ENCODE assay signal across 8 mouse cellular contexts in genomic region chr6:124542284-124542683, GRCm38 (mm10). TPM values are rescaled to one million over a fixed set of nuclear protein-coding genes. Genes with fewer than 3 reads are reported as not detected.
DNase-seq lines count a peak whose midpoint lies in the region; ATAC-seq lines count a peak whose summit lies in the region.
"Not testable (repeated sequence)": the region's sequence is repeated elsewhere in the genome, so short reads cannot be mapped to it uniquely, and the experiment has no call there.

C1s1 (minus strand) TSS chr6:124542359.

- WGBS in hindbrain, embryonic 11.5 days = 4% methylated on average over 1 of the region's 1 CpGs

- H3K27ac ChIP-seq in hindbrain, embryonic 11.5 days (ENCODE audit: low read depth, low read length) = not testable (repeated sequence)

- H3K9me3 ChIP-seq in hindbrain, embryonic 11.5 days (ENCODE audit: control insufficient read depth, low read length) = not testable (repeated sequence)

- not testable (repeated sequence) for ATAC-seq in hindbrain, embryonic 11.5 days (ENCODE audit: low FRiP score)

- not testable (repeated sequence) for H3K36me3 ChIP-seq in hindbrain, embryonic 11.5 days (ENCODE audit: control insufficient read depth, insufficient read depth, low read length)

- H3K4me3 ChIP-seq in hindbrain, embryonic 11.5 days (ENCODE audit: low read depth, low read length) = not testable (repeated sequence)

- not testable (repeated sequence) for H3K4me1 ChIP-seq in hindbrain, embryonic 11.5 days (replicated peaks; ENCODE audit: control insufficient read depth, insufficient read depth, low read length)

- H3K27me3 ChIP-seq in hindbrain, embryonic 11.5 days (ENCODE audit: control insufficient read depth, insufficient read depth, low read length) = not testable (repeated sequence)

- H3K4me2 ChIP-seq in hindbrain, embryonic 11.5 days (replicated peaks; ENCODE audit: low read depth, low read length) = not testable (repeated sequence)

- DNase-seq in R1 (ENCODE audit: low read depth, low spot score) = peak; percentile 75
- peak; percentile 23 for DNase-seq in cerebellum, adult 9-11 months
- DNase-seq in frontal cortex, postnatal 36 days (ENCODE audit: low spot score in 2 of 2) = peak; percentile 23 to 67
- DNase-seq in hindbrain, embryonic 11.5 days (ENCODE audit: low spot score) = peak; percentile 49
- peak; percentile 4 to 38 for DNase-seq in layer of hippocampus, adult 8-10 months (ENCODE audit: low spot score in 2 of 2)
- peak; percentile 58 to 76 for DNase-seq in lung, adult 18-20 months
- peak; percentile 62 for DNase-seq in retina, embryonic 14.5 days (ENCODE audit: low spot score)
- DNase-seq in urinary bladder, adult 18-20 months (ENCODE audit: low spot score in 2 of 2) = peak; percentile 24 to 62

- not testable (repeated sequence) for H3K9ac ChIP-seq in hindbrain, embryonic 11.5 days (ENCODE audit: low read depth, low read length)

RNA-seq across cellular contexts. Expression of gene C1s1, which starts in this region (rescaled TPM):
- 0.29 and 0.86 TPM in 2 replicates for polyA plus RNA-seq in hindbrain, embryonic 11.5 days (2014; fragmentation: Nextera tagmentation; extraction: Ambion mirVana)
- 1 to 10 TPM in 3 of 4 experiments, under 1 TPM in 1; 0.59 to 1.7 (median 1.2) TPM for total RNA-seq in layer of hippocampus, adult 8-10 months (2022)

Comparison
In these comparisons a context has a peak if more than half of its experiments do, and no peak if none do; other contexts are left out.
1. Peak in DNase-seq in hindbrain, embryonic 11.5 days; RNA of the gene not detected or under 1 TPM.
2. DNase-seq: peak in every context shown above with its lines; median percentile 75 in R1; 67 in lung, adult 18-20 months; 62 in retina, embryonic 14.5 days; 49 in hindbrain, embryonic 11.5 days; 45 in frontal cortex, postnatal 36 days; 43 in urinary bladder, adult 18-20 months; 23 in cerebellum, adult 9-11 months; 21 in layer of hippocampus, adult 8-10 months.